Mouse (Mus musculus): ENCODE results near the gene Tm4sf1.
A peak's percentile ranks its signal among the peaks of the same experiment; 100 is the strongest.

Gene Tm4sf1

DNA sequence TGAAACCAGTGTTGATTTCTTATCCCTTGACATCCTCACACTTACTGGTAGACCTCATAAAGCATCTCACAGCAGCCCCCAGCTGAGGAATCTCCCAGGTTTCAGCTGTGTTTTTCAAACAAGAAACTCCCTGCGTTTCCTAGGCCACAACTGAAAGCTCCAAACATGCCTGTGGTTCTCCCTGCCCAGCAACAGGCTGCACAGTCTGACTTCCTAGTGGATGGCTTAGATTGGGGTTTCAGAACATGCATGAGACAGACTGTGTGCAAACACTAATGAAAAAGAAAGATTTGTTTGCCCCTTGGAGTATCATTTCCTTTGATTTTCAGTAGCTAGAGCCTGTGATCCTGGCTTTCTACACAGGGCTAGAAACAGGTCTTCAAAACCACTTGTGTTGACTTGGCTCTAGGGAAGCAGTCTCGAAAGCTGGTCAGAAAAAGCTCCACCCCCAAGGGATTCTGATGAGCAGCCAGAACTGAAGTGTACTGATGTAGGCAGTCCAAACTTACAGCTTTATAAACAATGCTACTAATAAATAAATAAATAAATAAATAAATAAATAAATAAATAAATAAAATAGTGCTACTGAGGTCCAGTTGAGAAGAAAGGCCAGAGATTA, at the start of gene Tm4sf1:
Gene Tm4sf1 (minus strand): TSS at position 68 of the 619 bp plus-strand sequence.
- no peak for DNase-seq (ENCODE audit: low spot score in 2 of 2)

DNA sequence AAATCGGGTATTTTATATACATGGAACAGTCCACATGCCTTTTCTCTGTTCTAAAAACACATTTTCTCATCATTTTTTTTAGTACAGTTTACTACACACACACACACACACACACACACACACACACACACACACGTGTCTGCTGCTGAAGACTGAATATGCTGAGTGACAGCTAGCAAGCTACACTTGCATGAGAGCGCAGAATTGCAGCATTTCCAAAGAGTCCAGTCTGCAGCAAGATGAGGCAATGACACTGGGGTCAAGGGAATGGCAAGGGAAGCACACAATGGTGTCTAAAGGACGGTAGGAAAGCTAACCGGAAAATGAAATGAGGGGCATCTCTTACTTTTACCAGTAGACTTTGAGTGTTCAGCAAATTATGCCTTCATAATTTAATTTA, 43.0 kb upstream of the Tm4sf1 start:
- no peak for DNase-seq (ENCODE audit: low spot score in 2 of 2)

DNA sequence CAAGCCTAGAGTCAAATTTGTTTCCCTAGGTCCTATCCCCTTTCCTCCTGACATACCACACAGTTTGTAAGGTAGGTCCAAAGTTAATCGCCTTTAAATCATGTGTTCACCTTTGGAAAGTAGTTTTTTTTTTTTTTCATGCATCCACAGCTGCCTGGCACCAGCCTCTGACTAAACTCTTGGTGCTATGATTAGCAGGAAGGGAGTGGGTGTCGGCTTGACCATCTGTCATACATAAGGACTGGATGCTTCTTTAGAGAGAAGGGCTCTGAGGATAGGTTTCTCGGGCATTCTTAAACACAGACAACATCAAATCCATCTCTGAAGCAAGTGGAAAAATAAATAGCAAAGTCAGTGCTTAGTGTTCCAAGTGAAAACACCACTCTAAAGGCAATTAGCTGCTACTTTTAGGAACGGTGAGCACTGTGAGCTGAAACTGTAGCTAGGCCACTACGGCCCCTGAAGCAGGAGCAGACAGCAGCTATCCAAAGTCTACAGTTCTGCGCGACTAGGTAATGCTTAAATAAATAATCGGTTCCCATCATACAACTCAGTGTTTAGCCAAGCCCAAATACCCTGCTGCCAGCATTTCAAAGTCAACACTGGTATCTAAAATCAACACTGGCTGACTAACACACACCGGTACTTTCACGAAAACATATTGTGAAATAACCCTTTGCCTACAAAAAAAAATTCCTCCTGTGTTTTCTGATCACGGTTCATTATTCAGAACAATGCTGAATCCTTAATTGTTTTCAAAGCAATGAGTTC, 42.2 kb upstream of the Tm4sf1 start:
- DNase-seq (ENCODE audit: low spot score in 2 of 2): peak in 1 of 2 experiments; percentile 24

DNA sequence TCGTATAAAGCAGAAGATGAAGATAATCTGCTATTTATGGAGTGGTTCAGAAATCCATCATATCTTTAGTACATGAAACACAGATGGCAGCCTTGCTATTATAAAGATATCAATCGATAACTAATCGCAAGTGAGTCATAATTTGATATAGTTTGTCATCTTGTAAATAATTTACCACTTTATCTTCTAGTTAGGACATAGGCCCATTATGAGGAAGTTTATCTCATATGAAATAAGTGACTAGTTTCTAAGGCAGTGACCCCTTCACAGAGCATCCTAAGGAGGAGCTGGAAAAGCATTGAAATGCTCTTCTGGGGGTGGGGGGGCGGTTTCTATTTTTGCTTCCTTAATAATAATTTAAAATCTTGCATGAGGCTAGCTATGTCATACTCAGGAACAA, 41.2 kb upstream of the Tm4sf1 start:
- no peak for DNase-seq (ENCODE audit: low spot score in 2 of 2)

DNA sequence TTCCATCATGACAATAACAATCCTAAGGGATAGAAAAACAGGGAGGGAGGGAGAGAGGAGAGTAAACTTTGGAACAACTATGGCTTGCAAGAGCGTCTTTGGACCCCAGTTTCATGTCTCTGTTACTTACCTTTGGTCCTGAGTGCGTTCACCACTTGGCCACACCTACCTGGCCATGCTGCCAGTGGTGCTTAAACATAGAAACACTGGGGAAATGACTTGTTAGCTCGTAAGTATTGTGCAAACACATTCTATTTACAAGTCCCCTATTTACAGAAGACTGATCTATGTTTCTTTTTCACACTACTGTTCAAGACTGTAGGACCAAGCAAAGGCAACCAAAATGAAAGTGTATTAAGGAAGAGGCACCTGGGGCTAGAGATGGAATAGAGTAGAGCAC, 39.5 kb upstream of the Tm4sf1 start:
- no peak for DNase-seq (ENCODE audit: low spot score in 2 of 2)

DNA sequence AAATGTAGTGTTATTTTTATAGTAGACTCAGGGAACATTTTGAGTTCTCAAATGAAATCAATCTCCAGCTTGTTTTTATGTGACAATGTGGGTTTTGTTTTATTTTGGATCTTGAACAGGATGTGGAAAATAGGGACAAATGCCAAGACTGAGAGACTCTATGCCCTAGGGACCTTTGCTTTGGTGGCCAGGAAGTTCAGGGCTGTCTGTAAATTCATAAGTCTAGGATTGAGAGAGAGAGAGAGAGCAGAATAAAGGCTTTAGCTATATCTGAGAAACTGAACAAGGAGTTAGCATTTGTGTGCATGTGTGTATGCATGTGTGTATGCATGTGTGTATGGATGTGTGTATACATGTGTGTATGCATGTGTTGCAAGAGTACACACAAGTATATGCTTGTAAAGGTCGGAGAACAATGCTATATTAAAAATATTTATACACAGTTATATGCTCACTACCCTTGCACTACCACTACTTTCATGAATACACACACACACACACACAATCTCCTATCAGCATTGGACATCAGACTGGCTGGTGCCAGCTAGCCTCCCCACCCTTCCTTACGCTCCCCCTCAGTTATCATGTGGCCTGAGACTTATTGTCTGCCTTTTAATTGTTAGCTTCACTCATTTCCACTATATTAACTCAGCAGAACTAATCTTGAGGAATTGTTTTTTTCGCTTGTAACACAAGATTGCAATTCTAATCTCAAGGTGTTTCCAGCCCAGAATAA, 33.5 kb upstream of the Tm4sf1 start:
- DNase-seq (ENCODE audit: low spot score in 2 of 2): no peak

DNA sequence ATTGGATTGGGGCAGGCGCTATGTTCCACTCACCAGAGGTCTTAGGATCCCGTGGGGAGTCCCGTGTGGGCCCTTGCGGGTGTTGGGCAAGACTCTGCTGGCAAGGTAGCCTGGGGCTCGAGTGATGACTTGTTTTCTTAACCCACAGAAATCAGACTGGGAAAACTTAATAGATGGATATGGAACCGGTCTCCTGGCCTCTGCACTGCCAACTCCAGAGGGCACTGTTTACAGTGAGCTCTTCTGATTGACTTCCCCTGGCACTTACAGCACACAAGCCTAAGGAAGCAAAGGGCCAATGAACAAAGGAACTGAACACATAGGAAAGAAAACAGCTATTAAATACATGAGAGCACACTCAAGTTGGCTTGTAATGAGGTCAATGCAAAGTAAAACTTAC, 26.2 kb upstream of the Tm4sf1 start:
- DNase-seq (ENCODE audit: low spot score in 2 of 2): no peak

DNA sequence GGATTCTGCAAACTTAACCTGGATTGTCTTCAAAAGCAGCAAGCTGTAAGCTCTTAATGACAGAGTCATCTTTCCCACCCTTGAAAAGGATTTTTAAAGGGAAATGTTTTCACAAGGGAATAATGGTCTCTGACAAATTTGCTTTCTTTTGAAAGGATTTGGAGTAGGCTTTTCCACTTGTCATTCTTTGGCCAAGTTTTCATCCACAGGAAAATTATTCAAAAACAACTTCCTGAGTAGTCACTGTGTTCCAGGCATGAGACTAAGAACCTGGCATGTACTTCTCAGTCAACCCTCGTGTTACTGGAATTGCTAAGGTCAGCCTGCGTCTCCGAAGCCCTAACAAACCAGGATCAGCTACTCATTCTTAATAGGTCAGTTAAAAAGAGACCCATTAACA, 5.3 kb upstream of the Tm4sf1 start:
- DNase-seq (ENCODE audit: low spot score in 2 of 2): no peak

DNA sequence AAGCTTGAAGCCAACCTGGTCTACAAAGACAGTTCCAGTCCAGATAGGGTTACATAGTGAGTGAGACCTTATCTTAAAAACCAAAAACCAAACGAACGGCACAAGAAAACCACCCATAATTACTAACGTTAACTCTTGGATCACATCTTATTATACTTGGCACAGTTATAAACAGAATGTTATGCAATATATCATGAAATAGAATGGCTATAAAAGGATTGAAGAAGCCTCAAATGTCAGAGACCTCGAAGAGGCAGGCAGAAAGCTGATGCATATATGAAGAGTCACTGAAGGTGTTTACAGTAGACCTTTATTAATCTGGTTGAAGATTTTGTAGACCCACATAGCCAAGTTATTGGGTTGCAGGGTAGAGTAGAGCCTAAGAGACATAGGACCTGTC, 3.8 kb upstream of the Tm4sf1 start:
- DNase-seq (ENCODE audit: low spot score in 2 of 2): no peak

DNA sequence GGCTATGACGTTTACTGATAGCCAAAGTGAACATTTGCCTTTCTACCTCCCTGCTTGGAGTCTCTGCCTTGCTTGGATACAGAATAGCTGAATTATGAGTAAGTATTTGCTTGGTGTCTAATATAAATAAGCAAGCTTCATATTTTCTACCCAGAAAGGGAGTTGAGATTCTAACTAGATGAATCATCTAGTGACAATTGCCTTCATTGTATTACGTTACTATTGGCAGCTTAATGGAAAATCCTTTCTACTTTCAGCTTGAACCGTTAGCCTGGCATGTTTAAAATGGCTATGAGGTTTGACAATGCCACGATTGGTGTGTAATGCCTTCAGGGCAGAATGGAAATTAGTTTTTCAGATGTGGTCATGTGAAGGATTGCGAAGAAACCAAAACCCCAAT, 2.7 kb upstream of the Tm4sf1 start:
- DNase-seq (ENCODE audit: low spot score in 2 of 2): no peak

DNA sequence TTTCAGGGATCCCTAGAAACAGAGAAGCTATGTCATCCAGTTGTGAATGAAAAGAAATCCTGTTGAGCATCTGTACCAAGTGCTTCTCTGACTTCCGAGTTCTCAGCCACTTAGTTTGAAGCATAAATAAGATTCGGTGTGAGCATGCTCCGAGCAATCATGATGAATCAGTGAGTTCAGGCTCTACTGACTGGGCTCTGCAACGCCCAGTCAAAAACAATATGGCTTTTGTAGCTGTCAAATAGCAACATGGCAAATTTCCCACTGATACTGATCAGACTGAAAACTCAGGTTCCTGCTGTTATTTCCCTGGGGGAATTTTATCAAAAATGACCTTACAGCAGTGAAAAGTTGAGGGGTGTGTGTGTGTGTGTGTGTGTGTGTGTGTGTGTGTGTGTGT, 2.3 kb upstream of the Tm4sf1 start:
- no peak for DNase-seq (ENCODE audit: low spot score in 2 of 2)

DNA sequence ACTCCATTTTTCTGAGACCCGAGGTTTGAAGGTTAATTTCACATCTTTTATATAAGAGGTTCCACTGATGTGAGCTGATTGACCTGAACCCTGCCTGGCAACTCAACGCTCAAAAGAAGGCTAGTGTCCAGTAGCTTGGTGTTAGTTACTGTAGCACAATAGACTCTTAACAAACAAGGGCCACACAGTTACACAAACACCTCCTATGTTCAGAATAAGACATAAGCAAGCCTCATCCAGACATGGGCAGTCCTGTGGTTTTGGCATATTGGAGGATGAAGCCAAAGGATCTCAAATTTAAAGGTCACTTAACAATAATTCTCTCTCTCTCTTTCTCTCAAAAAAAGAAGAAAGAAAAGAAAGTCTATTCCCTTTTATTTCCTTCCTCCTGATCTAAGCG, 1.7 kb upstream of the Tm4sf1 start:
- DNase-seq (ENCODE audit: low spot score in 2 of 2): no peak

DNA sequence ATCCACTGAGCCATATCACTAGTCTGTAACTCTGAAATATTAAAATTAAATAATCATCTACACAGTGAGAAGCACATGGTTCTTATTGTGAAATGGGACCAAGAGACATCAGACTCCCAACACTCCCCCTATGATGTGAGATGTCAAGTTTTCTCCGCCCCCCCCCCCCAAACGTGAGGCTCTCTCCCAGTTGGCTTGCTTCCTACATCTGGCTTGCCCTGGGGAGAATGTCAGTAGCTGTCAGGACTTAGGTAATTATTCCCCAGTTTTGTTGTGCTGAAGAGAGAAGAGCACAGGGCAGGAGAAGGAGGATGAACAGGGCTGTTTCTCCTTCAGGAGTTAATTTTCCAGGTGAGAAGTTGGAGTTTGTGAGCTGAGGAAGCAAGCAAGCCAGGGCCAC, 1.1 kb upstream of the Tm4sf1 start:
- no peak for DNase-seq (ENCODE audit: low spot score in 2 of 2)

DNA sequence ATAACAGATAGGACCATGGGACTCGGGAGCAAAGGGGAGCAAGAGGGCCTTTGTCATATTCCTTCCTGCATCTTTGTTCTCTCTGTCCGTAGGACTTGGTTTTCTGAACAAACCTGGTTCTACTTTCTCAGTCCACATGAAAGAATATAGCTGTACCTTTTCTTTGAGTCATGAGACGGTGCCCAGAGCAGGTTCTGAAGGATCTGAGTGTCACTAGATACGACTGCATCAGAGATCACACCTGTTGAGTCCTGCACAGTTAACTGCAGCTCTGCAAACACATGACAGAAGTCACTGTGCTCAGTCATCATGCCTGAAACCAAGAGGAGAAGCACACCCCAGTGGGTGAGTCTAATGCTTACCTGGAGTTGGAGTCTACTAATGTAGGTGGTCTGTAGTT, 422 bp downstream of the Tm4sf1 start:
- no peak for DNase-seq (ENCODE audit: low spot score in 2 of 2)

DNA sequence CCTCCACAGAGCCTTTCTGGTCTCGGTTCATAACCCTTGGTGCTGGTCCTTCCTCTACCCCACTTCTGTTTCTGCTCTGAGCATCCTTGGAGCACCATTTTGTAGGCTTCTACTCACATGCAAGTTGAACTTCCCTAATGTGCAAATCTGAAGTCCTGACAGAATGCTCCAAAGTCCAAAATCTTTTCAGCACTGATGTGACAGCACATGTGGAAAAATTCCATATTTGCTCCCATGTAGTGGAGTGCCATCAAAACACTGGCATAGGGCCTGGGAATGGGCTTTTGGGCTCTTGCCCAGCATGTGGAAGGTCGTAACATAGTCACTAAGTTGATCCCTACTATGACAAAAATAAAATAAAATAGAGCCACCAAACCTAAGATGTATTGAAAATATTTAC, 3.8 kb downstream of the Tm4sf1 start:
- DNase-seq (ENCODE audit: low spot score in 2 of 2): no peak

DNA sequence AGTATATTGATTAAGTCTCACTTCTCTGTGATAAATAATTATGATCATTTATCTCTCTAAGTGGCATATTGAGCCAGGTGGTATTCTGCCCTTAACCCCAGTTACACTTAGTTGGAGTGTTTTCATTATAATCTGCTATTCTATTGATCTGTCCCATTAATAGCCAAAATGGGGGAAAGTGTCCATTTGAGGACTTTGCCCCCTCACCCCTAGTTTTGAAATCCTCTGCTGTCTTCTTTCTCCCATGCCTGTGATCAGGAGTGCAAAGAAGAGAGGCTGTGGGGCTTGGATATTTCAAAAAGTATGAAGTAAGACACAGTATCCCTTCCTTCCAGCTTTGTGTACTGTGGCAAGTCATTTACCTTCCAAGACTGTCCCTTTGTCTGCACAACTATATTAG, 5.2 kb downstream of the Tm4sf1 start:
- DNase-seq (ENCODE audit: low spot score in 2 of 2): no peak

DNA sequence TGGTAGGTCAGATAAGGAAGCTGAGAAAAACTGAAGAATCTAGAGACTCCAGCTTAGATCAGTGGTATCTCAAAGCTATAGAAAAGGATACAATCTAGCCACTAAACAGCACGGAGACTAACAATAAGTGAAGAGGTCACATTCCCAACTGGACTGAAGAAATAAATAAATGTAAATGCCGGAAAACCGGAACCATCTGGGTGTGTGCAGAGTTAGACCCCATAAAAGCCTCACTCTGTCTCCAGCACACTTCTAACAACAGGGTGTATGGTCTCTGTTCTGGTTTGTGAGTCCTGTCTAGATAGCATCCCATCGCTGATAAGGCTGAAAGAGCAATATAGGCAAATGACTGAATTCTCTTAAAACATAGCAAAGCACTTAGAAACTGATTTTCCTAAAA, 6.2 kb downstream of the Tm4sf1 start:
- DNase-seq (ENCODE audit: low spot score in 2 of 2): no peak

DNA sequence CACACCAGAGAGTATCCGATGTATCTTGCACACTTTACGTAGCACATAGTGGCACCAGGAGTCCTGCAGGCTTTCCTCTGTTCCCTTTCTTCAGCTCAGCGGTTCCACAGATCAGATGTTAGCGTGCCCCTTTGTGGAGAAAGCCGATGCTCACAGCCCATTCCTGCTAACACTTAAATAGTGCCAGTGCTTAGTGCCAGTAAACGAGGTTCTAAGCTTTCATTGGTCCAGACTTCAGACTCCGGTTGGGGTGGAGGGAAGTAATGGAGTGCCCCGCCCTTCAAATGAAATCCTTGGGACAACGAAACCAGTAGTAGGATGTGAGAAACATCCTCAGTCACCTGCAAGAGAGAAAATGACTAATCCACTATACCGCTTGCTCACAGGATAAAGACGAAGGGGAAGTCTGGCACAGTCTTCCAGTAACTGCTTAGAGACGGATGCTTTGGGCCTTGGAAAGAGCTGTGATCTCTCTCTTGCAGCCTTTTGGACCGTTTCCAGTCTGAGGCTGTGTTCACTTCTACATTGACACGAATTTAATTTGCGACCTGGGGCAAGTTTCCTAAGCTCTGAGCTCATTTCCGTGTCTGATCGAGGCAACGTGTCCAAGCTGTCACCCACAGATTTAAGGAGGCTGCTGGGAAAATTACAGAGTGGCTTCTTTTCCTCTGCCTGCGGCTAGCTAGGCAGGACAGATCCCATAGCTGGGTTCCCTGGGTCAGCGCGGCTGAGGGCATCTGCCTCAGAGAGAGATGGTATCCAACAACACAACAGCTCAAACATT, 6.9 kb downstream of the Tm4sf1 start:
- peak; percentile 11 to 31 for DNase-seq (ENCODE audit: low spot score in 2 of 2)

DNA sequence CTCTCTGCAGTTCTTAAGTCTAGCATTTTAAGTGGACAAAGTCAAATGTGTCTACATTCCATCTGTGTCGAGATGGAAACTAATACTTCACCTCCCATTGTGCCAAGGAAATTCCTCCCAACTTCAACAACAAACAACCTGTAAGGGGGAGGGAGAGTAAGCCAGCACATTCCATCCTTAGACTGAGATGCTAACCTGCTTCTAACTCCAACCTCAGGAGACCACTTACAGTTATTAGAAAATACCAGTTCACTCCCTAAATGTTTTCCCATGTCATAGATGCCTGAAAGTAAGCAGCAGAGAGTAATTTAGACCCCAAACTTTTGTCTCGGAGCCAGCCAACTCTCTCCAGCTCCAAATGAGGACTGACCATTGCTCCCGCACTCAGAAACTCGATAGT, 7.9 kb downstream of the Tm4sf1 start:
- no peak for DNase-seq (ENCODE audit: low spot score in 2 of 2)

DNA sequence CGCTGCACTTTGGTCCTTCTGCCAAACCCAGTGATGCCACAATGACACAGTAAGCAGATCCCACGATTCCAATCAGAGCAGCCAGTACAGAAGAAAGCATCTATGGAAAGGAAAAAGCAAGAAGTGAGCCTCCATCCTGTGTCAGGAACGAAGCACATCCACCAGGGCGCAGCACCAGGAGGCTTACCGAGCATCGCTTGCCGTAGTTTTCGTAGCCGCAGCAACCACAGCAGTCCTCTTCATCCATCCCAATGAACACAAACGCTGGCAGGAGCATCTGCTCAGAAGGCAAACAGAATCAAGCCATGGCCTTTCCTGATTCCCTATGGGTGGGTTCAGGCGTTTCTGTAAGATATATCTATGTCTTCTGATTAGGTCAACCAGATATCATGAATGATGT, 9.0 kb downstream of the Tm4sf1 start:
- no peak for DNase-seq (ENCODE audit: low spot score in 2 of 2)

DNA sequence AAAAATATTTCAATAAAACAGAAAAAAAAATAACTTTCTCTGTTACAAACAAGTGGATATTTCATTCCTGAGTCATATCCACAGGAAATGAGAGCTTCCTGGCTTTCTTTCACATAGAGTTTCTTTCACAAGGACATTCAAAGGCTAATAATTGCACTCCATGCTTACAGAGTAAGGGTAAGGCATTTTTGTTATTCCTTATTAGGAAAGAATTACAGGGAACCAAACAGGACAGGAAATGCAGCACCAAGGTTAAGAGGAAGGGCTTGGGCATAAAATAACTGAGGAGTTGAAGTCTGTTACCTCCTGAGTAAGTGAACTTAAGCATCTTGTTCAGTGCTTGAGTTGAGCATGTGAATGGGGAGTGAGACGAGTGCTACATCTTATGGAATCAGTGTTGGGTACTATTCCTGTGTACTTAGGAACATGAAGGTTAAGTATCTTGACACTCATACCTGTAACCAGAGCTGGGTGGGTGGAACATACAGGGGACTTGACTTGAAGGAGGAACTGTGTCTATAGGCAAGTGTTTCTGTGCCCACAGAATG, 12.8 kb downstream of the Tm4sf1 start:
- no peak for DNase-seq (ENCODE audit: low spot score in 2 of 2)

All from urinary bladder, adult 18-20 months (tissue).